Mouse (Mus musculus): ENCODE measurements around the gene Gm21708. TPM values are rescaled to one million over a fixed set of nuclear protein-coding genes. Genes with fewer than 3 reads are reported as not detected.
"Not testable (repeated sequence)": the region's sequence is repeated elsewhere in the genome, so short reads cannot be mapped to it uniquely, and the experiment has no call there.

Gene Gm21708
- not detected for total RNA-seq (2021)
- long read RNA-seq, experiment 1, result 0 reads
- long read RNA-seq, experiment 2, result 0 reads

GRCm38 (mm10) chrY:3410067-3410466 is at the start of gene Gm21708, which contains the start of gene Gm21704:
Gene Gm21708 (minus strand): TSS chrY:3410167.
Gene Gm21704 (minus strand): TSS chrY:3410167.
- intact Hi-C loops (cut with DNase I); DNase-seq (ENCODE audit: low spot score in 2 of 2): not testable (repeated sequence)

Other genes starting within 250 kb of the Gm21708 start
- not detected for gene Gm21677, start 103.7 kb downstream of the Gm21708 start, total RNA-seq (2021)
- gene Gm21693, start 64.8 kb downstream of the Gm21708 start, total RNA-seq (2021), result not detected
- not detected for gene Gm21704, start within 50 bp of the Gm21708 start, total RNA-seq (2021)

Data from left cerebral cortex, postnatal 14 days (tissue).